Mouse (Mus musculus) gastrocnemius, adult 2 months (tissue): ENCODE measurements around the gene Gm40460. TPM values are rescaled to one million over a fixed set of nuclear protein-coding genes. Genes with fewer than 3 reads are reported as not detected.
"Not testable (repeated sequence)": the region's sequence is repeated elsewhere in the genome, so short reads cannot be mapped to it uniquely, and the experiment has no call there.

Source experiments
- DNase-seq: peaks from one replicate; pipeline ENCODE4 v3.0.0; 2022
- H3K27ac ChIP-seq: fragments of 200-600 bp; 2 replicates; pipeline ENCODE4 v1.8.1; 2022; ENCODE audit warnings: mild to moderate bottlenecking
- H3K4me3 ChIP-seq: fragments of 200-600 bp; 2 replicates; pipeline ENCODE4 v1.8.1; 2022; ENCODE audit warnings: mild to moderate bottlenecking, moderate library complexity
- CTCF ChIP-seq: fragments of 200-600 bp; IDR thresholded peaks from 2 replicates; pipeline ENCODE4 v1.8.1; 2022; ENCODE audit warnings: antibody characterized with exemption, mild to moderate bottlenecking, moderate library complexity
- intact Hi-C: fragments of 180-260 bp; cut with DNase I; formaldehyde crosslinking; loops from one replicate; pipeline ENCODE4 v1.15.1; 2025
- total RNA-seq, 2 experiments: library from RNA; stranded (reverse); gene quantifications; 2 replicates each; pipeline ENCODE4 v1.2.3; 2021

Gene Gm40460
- total RNA-seq, 2 experiments from 2014 or later: not detected

DNA sequence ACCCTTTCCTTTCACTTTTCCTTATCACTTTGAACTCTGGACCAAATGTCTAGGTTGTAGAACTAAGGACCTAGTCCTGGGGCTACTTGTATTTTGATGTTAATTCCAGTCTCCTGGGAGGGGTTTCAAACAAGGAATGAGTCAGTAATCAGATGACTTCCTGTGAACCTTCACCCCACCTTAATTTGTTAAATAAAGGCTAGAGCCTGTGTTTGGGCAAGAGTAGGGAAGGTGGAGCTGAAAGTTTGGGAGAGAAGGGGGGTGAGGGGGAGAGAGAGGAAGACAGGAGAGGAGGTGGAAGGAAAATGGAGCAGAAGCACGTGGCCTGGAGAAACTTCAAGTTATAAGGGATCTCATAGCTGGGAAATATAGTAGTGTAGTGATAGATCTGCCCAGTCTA, 9.3 kb downstream of the Gm40460 start:
- DNase-seq: no peak
- Histone ChIP-seq H3K27ac (no peak overlapping the region), H3K4me3 (no peak overlapping the region)
- TF ChIP-seq CTCF: no peak
- intact Hi-C loops: no loop called here

DNA sequence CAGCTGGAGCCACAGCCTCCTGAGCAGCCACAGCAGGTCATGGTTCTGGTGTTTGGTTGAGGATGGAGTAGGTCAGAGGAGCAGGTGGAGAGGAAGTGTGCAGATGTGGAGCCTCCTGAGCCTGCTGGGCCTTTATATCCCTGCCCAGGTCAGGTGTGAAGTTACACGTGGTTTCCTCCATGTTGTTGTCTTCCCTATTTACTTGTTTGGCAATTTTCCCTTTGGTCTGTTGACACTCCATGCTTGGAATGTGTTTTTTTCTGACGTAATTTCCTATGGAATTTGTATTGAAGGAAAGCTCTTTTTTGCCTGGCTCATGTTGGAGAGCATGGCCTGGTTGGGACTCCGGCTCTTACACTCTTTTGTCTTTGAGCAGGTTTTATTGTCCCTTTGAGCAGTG, 11.0 kb downstream of the Gm40460 start, which contains the start of gene Krtap5-5:
Krtap5-5 (minus strand) TSS at position 101 of the 400 bp plus-strand sequence.
- H3K4me3 ChIP-seq, intact Hi-C loops, DNase-seq, H3K27ac ChIP-seq: not testable (repeated sequence)

DNA sequence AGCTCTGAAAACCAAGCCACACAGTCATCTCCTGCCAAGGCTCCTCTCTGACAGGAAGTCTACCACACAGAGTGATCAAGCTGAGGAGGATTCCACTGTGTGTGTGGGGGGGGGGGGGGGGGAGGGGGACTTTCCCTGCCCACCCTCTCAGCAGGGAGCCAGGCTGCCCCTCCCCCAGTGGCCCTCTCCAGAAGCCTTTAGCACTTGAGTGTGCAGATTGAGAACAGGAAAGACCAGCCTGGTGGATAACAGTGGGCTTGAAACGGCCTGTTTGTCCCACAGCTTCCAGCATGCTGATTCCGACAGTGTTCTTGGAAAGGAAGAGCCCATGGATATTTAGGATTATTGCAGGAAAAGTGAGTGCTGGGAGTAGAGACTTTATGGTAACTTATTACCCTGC, 16.4 kb downstream of the Gm40460 start:
- H3K27ac ChIP-seq: no peak overlapping the region
- TF ChIP-seq CTCF: no peak
- no peak for DNase-seq
- no peak overlapping the region for H3K4me3 ChIP-seq
- intact Hi-C loops: no loop called here

DNA sequence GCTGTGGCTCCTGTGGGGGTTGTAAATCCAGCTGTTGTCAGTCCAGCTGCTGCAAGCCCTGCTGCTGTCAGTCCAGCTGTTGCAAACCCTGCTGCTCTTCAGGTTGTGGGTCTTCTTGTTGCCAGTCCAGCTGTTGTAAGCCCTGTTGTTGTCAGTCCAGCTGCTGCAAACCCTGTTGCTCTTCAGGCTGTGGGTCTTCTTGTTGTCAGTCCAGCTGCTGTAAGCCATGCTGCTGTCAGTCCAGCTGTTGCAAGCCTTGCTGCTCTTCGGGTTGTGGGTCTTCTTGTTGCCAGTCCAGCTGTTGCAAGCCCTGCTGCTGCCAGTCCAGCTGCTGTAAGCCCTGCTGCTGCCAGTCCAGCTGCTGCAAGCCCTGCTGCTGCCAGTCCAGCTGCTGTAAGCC, 28.7 kb downstream of the Gm40460 start:
- intact Hi-C loops, H3K27ac ChIP-seq, DNase-seq, H3K4me3 ChIP-seq: not testable (repeated sequence)

DNA sequence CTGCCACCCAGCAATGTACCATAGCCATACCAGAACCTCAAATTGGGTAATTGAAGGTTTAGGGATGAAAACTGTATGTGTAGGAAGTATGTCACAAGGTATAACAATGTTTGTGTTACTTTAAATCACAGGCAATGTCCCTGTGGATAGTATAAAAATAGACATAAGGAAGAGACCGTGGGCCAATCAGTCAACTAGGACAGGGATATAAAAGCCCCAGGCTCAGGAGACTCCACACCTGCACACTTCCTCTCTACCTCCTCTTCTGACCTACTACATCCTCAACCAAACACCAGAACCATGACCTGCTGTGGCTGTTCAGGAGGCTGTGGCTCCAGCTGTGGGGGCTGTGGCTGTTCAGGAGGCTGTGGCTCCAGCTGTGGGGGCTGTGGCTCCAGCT, 29.3 kb downstream of the Gm40460 start, which contains the start of gene Gm7579:
Gm7579 (plus strand) TSS at position 301 of the 400 bp plus-strand sequence.
- no peak for TF ChIP-seq CTCF
- H3K4me3 ChIP-seq: no peak within 1 kb of the TSS
- intact Hi-C loops: no loop called here
- DNase-seq: no peak
- H3K27ac ChIP-seq: no peak within 1 kb of the TSS

DNA sequence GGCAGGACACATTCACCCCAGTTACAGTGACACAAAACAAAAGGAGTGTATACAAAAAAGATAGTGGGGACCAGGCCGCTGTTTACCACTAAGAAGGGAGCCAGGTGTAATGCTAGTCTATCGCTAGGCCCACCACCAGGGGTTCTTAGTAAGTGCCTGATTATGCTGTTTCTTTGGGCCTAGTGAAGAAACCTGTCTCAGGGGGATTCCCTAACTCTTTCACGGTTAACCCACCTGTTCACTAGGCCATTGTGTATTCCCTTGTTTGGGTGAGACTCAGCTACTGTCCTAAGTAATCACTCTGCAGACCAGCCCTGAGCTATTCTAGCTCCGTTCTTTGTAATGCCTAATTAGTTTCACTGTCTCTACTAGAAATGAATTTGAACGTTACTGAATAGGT, 34.0 kb downstream of the Gm40460 start:
- intact Hi-C loops, DNase-seq, H3K4me3 ChIP-seq, H3K27ac ChIP-seq: not testable (repeated sequence)

DNA sequence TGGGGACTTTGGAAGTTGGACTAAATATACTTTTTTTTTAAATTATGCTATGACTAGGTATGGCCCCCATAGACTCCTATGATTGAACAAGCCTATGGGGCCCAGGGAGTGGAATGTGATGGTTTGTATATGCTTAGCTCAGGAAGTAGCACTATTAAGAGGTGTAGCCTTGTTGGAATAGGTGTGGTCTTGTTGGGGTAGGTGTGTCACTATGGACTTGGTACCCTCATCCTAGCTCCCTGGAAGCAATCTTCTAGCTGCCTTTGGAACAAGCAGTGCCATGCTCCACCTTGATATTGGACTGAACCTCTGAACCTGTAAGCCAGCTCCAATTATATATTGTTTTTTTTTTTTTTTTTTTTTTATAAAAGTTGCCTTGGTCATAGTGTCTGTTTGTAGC, 35.4 kb downstream of the Gm40460 start:
- no peak for DNase-seq
- Histone ChIP-seq H3K27ac (no peak overlapping the region), H3K4me3 (no peak overlapping the region)
- intact Hi-C loops: no loop called here
- TF ChIP-seq CTCF: no peak

DNA sequence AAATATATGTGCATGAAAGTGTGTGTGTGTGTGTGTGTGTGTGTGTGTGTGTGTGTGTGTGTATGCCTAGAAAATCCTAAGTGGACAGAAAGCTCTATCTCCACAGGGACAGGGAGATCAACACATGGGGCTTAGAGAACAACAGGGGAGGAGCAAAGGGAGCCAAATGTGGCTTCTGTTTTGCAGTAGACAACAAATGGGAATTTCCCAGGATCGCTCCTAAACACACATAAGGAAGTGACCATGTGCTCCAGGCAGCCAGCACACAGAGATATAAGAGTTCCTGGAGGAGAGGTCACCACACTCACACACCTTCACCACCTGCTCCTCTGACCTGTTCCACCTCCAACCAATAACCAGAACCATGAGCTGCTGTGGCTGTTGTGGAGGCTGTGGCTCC, 39.8 kb downstream of the Gm40460 start, which contains the start of gene Krtap5-3:
Krtap5-3 (plus strand) TSS at position 301 of the 400 bp plus-strand sequence.
- no peak for DNase-seq
- intact Hi-C loops: no loop called here
- Histone ChIP-seq H3K27ac (no peak within 1 kb of the TSS), H3K4me3 (no peak within 1 kb of the TSS)
- no peak for TF ChIP-seq CTCF

DNA sequence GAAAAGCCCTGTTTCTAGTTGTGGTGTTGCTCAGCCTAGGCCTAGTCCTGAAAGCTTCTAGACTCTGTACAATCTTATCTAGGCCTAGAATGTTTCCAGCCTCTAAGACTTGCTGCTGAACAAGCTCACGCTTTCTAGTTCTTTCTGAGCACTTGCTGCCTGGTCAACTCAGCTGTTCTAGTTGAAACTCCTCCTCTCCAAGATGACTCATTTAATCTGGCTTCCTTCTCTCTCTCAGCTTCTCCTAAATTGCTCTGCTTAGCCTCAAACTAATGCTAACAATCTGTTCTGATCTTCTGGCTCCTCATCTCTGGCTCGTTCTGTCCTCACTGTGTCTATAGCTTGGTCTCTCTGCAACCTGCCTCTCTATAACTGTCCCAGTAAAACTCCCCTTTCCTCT, 42.1 kb downstream of the Gm40460 start:
- H3K4me3 ChIP-seq: no peak overlapping the region
- TF ChIP-seq CTCF: no peak
- intact Hi-C loops: no loop called here
- no peak for DNase-seq
- H3K27ac ChIP-seq: no peak overlapping the region

Other genes with a start within 250 kb of the Gm40460 start
- 10 to 100 TPM; 52.2 to 53.1 TPM for gene Mob2, start 180.0 kb downstream of the Gm40460 start, total RNA-seq
- 10 to 100 TPM; 20.5 to 44.4 TPM for gene Dusp8, start 145.2 kb downstream of the Gm40460 start, total RNA-seq
- not detected for gene Gm45618, start 120.3 kb downstream of the Gm40460 start, total RNA-seq
- not detected for gene Gm39115, start 105.0 kb downstream of the Gm40460 start, total RNA-seq
- gene Gm45337, start 96.5 kb downstream of the Gm40460 start, total RNA-seq: not detected
- gene Gm29735, start 84.0 kb downstream of the Gm40460 start, total RNA-seq: not detected
- gene Gm4553, start 75.3 kb downstream of the Gm40460 start, total RNA-seq: not detected
- not detected for gene Krtap5-2, start 65.1 kb downstream of the Gm40460 start, total RNA-seq
- not detected for gene Gm10153, start 50.7 kb downstream of the Gm40460 start, total RNA-seq
- not detected for gene Krtap5-3, start 39.7 kb downstream of the Gm40460 start, total RNA-seq
- not detected for gene Gm7579, start 29.2 kb downstream of the Gm40460 start, total RNA-seq
- gene Krtap5-5, start 11.1 kb downstream of the Gm40460 start, total RNA-seq: not detected
- not detected for gene Gm2431, start 17.3 kb upstream of the Gm40460 start, total RNA-seq
- not detected for gene Gm4559, start 33.3 kb upstream of the Gm40460 start, total RNA-seq
- not detected for gene Krtap5-1, start 56.0 kb upstream of the Gm40460 start, total RNA-seq
- gene Krtap5-4, start 62.5 kb upstream of the Gm40460 start, total RNA-seq: not detected
- gene Ifitm10, start 132.7 kb upstream of the Gm40460 start, total RNA-seq: 1 to 10 TPM; 3.0 to 4.1 TPM
- gene Gm49369, start 141.6 kb upstream of the Gm40460 start, total RNA-seq: 1 to 10 TPM; 1.5 to 1.8 TPM
- 100 to 1,000 TPM; 411 to 467 TPM for gene Ctsd, start 147.0 kb upstream of the Gm40460 start, total RNA-seq
- not detected for gene Syt8, start 193.8 kb upstream of the Gm40460 start, total RNA-seq
- gene Tnni2, start 200.7 kb upstream of the Gm40460 start, total RNA-seq: over 10,000 TPM; 15,929 to 19,962 TPM
- gene Lsp1, start 219.7 kb upstream of the Gm40460 start, total RNA-seq: 10 to 100 TPM; 25.8 to 47.3 TPM